Mouse (Mus musculus) forebrain, embryonic 11.5 days (tissue): ENCODE measurements at regions not wholly inside any gene's neighbourhood (a gene's known extent, or its start where the extent isn't known, plus 50 kb on each side); places are given as distances from the start of the nearest gene placed in this dataset.

Experiments used
- ATAC-seq: fragments of 200-750 bp; cut with Nextera tagmentation; replicated peaks from 2 replicates; pipeline ENCODE4 v1.8.0; 2017; ENCODE audit warnings: moderate TSS enrichment; ENCODE audit not compliant: low FRiP score
- DNase-seq: peaks from one replicate; pipeline ENCODE4 v3.0.0-alpha.2; 2017; ENCODE audit warnings: low spot score
- H3K27ac ChIP-seq: fragments of 300-500 bp; sonication (generic); 2 replicates; pipeline ENCODE4 v1.5.1; 2014; ENCODE audit warnings: low read depth, low read length
- H3K27me3 ChIP-seq: fragments of 300-500 bp; sonication (generic); 2 replicates; pipeline ENCODE4 v1.6.1; 2014; ENCODE audit warnings: mild to moderate bottlenecking, low read length, mixed read lengths; ENCODE audit not compliant: control insufficient read depth, insufficient read depth
- H3K36me3 ChIP-seq: fragments of 300-500 bp; sonication (generic); 2 replicates; pipeline ENCODE4 v1.6.1; 2014; ENCODE audit warnings: mild to moderate bottlenecking, low read length, moderate library complexity, mixed read lengths; ENCODE audit not compliant: control insufficient read depth, insufficient read depth
- H3K4me1 ChIP-seq: fragments of 300-500 bp; sonication (generic); replicated peaks from 2 replicates; pipeline ENCODE4 v1.6.1; 2014; ENCODE audit warnings: low read length, mixed read lengths; ENCODE audit not compliant: control insufficient read depth, insufficient read depth
- H3K4me2 ChIP-seq: fragments of 300-500 bp; sonication (generic); 2 replicates; pipeline ENCODE4 v1.6.1; 2014; ENCODE audit warnings: low read depth, mild to moderate bottlenecking, low read length, moderate library complexity, mixed read lengths; ENCODE audit not compliant: severe bottlenecking
- H3K4me3 ChIP-seq: fragments of 300-500 bp; sonication (generic); 2 replicates; pipeline ENCODE4 v1.5.1; 2014; ENCODE audit warnings: low read depth, low read length
- H3K9ac ChIP-seq: fragments of 300-500 bp; sonication (generic); 2 replicates; pipeline ENCODE4 v1.6.1; 2014; ENCODE audit warnings: low read length
- H3K9me3 ChIP-seq: fragments of 300-500 bp; sonication (generic); 2 replicates; pipeline ENCODE4 v1.6.1; 2016; ENCODE audit warnings: low read length, mixed read lengths; ENCODE audit not compliant: control insufficient read depth
- WGBS: fragments of 180-500 bp; shearing (Covaris S2); extraction: QIAGEN DNeasy Blood & Tissue Kit; methylation state at CpG from one replicate; pipeline ENCODE4 v1.1.7; 2014; 5-methylcytosine and 5-hydroxymethylcytosine counted together

GRCm38 (mm10) chr4:67589501-67589900 lies 762.1 kb downstream of the Tlr4 start:
- Histone ChIP-seq H3K4me1 (no peaks in the 10 kb centered on the region), H3K4me2 (no peak overlapping the region), H3K27me3 (no peaks in the 10 kb centered on the region), H3K27ac (no peak overlapping the region), H3K36me3 (no peaks in the 10 kb centered on the region), H3K9me3 (no peaks in the 10 kb centered on the region), H3K9ac (no peak overlapping the region), H3K4me3 (no peak overlapping the region)
- 79% methylated on average over 1 of the region's 1 CpGs for WGBS
- DNase-seq (no peak), ATAC-seq (no peak)

GRCm38 (mm10) chr4:67589976-67590727 lies 762.8 kb downstream of the Tlr4 start:
- Histone ChIP-seq H3K4me1 (no peaks in the 10 kb centered on the region), H3K36me3 (no peaks in the 10 kb centered on the region), H3K4me2 (no peak overlapping the region), H3K9me3 (no peaks in the 10 kb centered on the region), H3K4me3 (no peak overlapping the region), H3K27me3 (no peaks in the 10 kb centered on the region), H3K27ac (no peak overlapping the region), H3K9ac (no peak overlapping the region)
- ATAC-seq (no peak), DNase-seq (no peak)
- WGBS: 64% methylated on average over 7 of the region's 7 CpGs

- Histone ChIP-seq H3K9me3 (no peaks in the 10 kb centered on the region), H3K27me3 (no peaks in the 10 kb centered on the region), H3K4me1 (no peaks in the 10 kb centered on the region), H3K36me3 (no peaks in the 10 kb centered on the region), H3K9ac (no peak overlapping the region), H3K4me3 (no peak overlapping the region), H3K27ac (no peak overlapping the region), H3K4me2 (no peak overlapping the region)
- no peak for DNase-seq
- ATAC-seq: no peak
Observed at GRCm38 (mm10) chr4:67607166-67607565, 779.8 kb downstream of the Tlr4 start.

GRCm38 (mm10) chr4:67614486-67615067 lies 787.2 kb downstream of the Tlr4 start:
- H3K4me1 ChIP-seq: no peaks in the 10 kb centered on the region
- H3K4me2 ChIP-seq: no peak overlapping the region
- no peak overlapping the region for H3K27ac ChIP-seq
- ATAC-seq (peak; percentile 33; the same call in 1 of the 2 replicates), DNase-seq (no peak)
- H3K9me3 ChIP-seq: no peaks in the 10 kb centered on the region
- WGBS: 37% methylated on average over 5 of the region's 5 CpGs
- H3K36me3 ChIP-seq: no peaks in the 10 kb centered on the region
- no peaks in the 10 kb centered on the region for H3K27me3 ChIP-seq
- no peak overlapping the region for H3K9ac ChIP-seq
- no peak overlapping the region for H3K4me3 ChIP-seq

GRCm38 (mm10) chr4:67626641-67627040 lies 799.3 kb downstream of the Tlr4 start:
- Histone ChIP-seq H3K27ac (no peak overlapping the region), H3K4me1 (no peaks in the 10 kb centered on the region), H3K9me3 (no peaks in the 10 kb centered on the region), H3K9ac (no peak overlapping the region), H3K27me3 (no peaks in the 10 kb centered on the region), H3K36me3 (no peaks in the 10 kb centered on the region), H3K4me2 (no peak overlapping the region), H3K4me3 (no peak overlapping the region)
- ATAC-seq: no peak
- no peak for DNase-seq

- no peaks in the 10 kb centered on the region for H3K27me3 ChIP-seq
- H3K36me3 ChIP-seq: no peaks in the 10 kb centered on the region
- H3K9me3 ChIP-seq: no peaks in the 10 kb centered on the region
- H3K4me1 ChIP-seq: no peaks in the 10 kb centered on the region
- no peak overlapping the region for H3K27ac ChIP-seq
- no peak overlapping the region for H3K9ac ChIP-seq
- WGBS: 57% methylated on average over 2 of the region's 2 CpGs
- no peak overlapping the region for H3K4me3 ChIP-seq
- DNase-seq: no peak
- no peak overlapping the region for H3K4me2 ChIP-seq
- no peak for ATAC-seq
Observed at GRCm38 (mm10) chr4:67646090-67646489, 818.7 kb downstream of the Tlr4 start.

GRCm38 (mm10) chr4:67662122-67662521 lies 834.7 kb downstream of the Tlr4 start:
- Histone ChIP-seq H3K4me3 (no peak overlapping the region), H3K27me3 (no peaks in the 10 kb centered on the region), H3K27ac (no peak overlapping the region), H3K9ac (no peak overlapping the region), H3K4me2 (no peak overlapping the region), H3K36me3 (no peaks in the 10 kb centered on the region), H3K4me1 (no peaks in the 10 kb centered on the region), H3K9me3 (no peaks in the 10 kb centered on the region)
- WGBS: 27% methylated on average over 3 of the region's 3 CpGs
- DNase-seq: no peak
- 0 out of 2 replicates have a peak, but pooled peaks have one; percentile 27 for ATAC-seq

- H3K4me2 ChIP-seq: no peak overlapping the region
- no peaks in the 10 kb centered on the region for H3K27me3 ChIP-seq
- no peak overlapping the region for H3K9ac ChIP-seq
- H3K36me3 ChIP-seq: no peaks in the 10 kb centered on the region
- WGBS: 78% methylated on average over 1 of the region's 1 CpGs
- H3K4me3 ChIP-seq: no peak overlapping the region
- no peak overlapping the region for H3K27ac ChIP-seq
- no peaks in the 10 kb centered on the region for H3K9me3 ChIP-seq
- no peaks in the 10 kb centered on the region for H3K4me1 ChIP-seq
- ATAC-seq: no peak
- no peak for DNase-seq
Observed at GRCm38 (mm10) chr4:67673961-67674360, 846.6 kb downstream of the Tlr4 start.

GRCm38 (mm10) chr4:67677589-67677988 lies 850.2 kb downstream of the Tlr4 start:
- H3K36me3 ChIP-seq: no peaks in the 10 kb centered on the region
- WGBS: 85% methylated on average over 1 of the region's 1 CpGs

More at GRCm38 (mm10) chr4:67677589-67677988, 850.2 kb downstream of the Tlr4 start:
- Histone ChIP-seq H3K27me3 (no peaks in the 10 kb centered on the region), H3K4me1 (no peaks in the 10 kb centered on the region), H3K9ac (no peak overlapping the region), H3K4me3 (no peak overlapping the region), H3K4me2 (no peak overlapping the region), H3K27ac (no peak overlapping the region), H3K9me3 (no peaks in the 10 kb centered on the region)
- DNase-seq (no peak), ATAC-seq (no peak)
